8 mouse cellular contexts compared by ENCODE assay signal in genomic region chr15:11408155-11408826, GRCm38 (mm10). TPM values are rescaled to one million over a fixed set of nuclear protein-coding genes. Genes with fewer than 3 reads are reported as not detected.
DNase-seq lines count a peak whose midpoint lies in the region; ATAC-seq and TF ChIP-seq lines count a peak whose summit lies in the region.

No protein-coding gene starts in this region.

- 44% methylated on average over 7 of the region's 7 CpGs for WGBS in midbrain, embryonic 14.5 days

- no peaks in the 10 kb centered on the region for H3K9me3 ChIP-seq in midbrain, embryonic 14.5 days (ENCODE audit: control insufficient read depth, low read length)

- no peak for DNase-seq in layer of hippocampus, adult 2 months (ENCODE audit: low spot score in 2 of 2)
- DNase-seq in layer of hippocampus, postnatal 36 days = no peak
- DNase-seq in ES-CJ7 (ENCODE audit: low read depth, low spot score) = peak; percentile 68
- peak; percentile 18 for DNase-seq in c-Kit-positive CD71-negative TER-119-negative erythroid progenitor cells, embryonic 14.5 days (ENCODE audit: low read depth)
- DNase-seq in midbrain, embryonic 14.5 days = peak; percentile 88
- no peak for DNase-seq in cerebellum, adult 9-10 months
- no peak for DNase-seq in urinary bladder, postnatal 14 days (ENCODE audit: low spot score)

- H3K4me3 ChIP-seq in layer of hippocampus, adult 2 months = no peak overlapping the region
- H3K4me3 ChIP-seq in midbrain, embryonic 14.5 days (replicated peaks; ENCODE audit: low read depth, low read length) = no peak overlapping the region

- TF ChIP-seq CTCF in layer of hippocampus, adult 2 months (conservative IDR thresholded peaks at IDR 0.05) = peak; percentile 79

- no peak overlapping the region for H3K27ac ChIP-seq in layer of hippocampus, adult 2 months
- H3K27ac ChIP-seq in midbrain, embryonic 14.5 days (replicated peaks; ENCODE audit: low read depth, low read length) = no peak overlapping the region

- H3K27me3 ChIP-seq in midbrain, embryonic 14.5 days (ENCODE audit: control insufficient read depth, insufficient read depth, low read length) = no peaks in the 10 kb centered on the region

- H3K9ac ChIP-seq in midbrain, embryonic 14.5 days (replicated peaks; ENCODE audit: low read length) = no peak overlapping the region

- no peak overlapping the region for H3K4me2 ChIP-seq in midbrain, embryonic 14.5 days (ENCODE audit: low read length)

- no peaks in the 10 kb centered on the region for H3K4me1 ChIP-seq in midbrain, embryonic 14.5 days (ENCODE audit: control insufficient read depth, insufficient read depth, low read length)

- no peaks in the 10 kb centered on the region for H3K36me3 ChIP-seq in midbrain, embryonic 14.5 days (ENCODE audit: control insufficient read depth, insufficient read depth, low read length)

- peak; percentile 41 for ATAC-seq in inflammation-experienced regulatory T-cells, adult 6 months
- no peak; the same call in 1 of the 2 replicates for ATAC-seq in midbrain, embryonic 14.5 days (ENCODE audit: low FRiP score, low TSS enrichment)

RNA-seq across cellular contexts. Expression of gene Tars, which starts 8.8 kb away (rescaled TPM):
- total RNA-seq in layer of hippocampus, adult 2 months (2021) = 10 to 100 TPM; 30.2 to 35.8 TPM
- total RNA-seq in layer of hippocampus, postnatal 36 days (2021) = 10 to 100 TPM; 33.9 to 44.3 TPM
- 100 to 1,000 TPM in 1 of 3 experiments, 10 to 100 TPM in 2; 66.6 to 100 (median 77.8) TPM for polyA plus RNA-seq in inflammation-experienced regulatory T-cells, adult 6 months (2017; shearing (Covaris generic))
- 40.9 and 52.0 TPM in 2 replicates for polyA plus RNA-seq in midbrain, embryonic 14.5 days (2014; fragmentation: Nextera tagmentation; extraction: Ambion mirVana)

Comparison
In these comparisons a context has a peak if more than half of its experiments do, and no peak if none do; other contexts are left out.
1. DNase-seq: peak in ES-CJ7 (single experiment), c-Kit-positive CD71-negative TER-119-negative erythroid progenitor cells, embryonic 14.5 days (single experiment) and midbrain, embryonic 14.5 days (single experiment); none in layer of hippocampus, adult 2 months (0 of 2), layer of hippocampus, postnatal 36 days (0 of 2), cerebellum, adult 9-10 months (single experiment) and urinary bladder, postnatal 14 days (single experiment).